Mouse (Mus musculus) cortical plate, adult 2 months (tissue): ENCODE results near the gene Krtap2-4.

Experiments used
- CTCF ChIP-seq: fragments of 200-500 bp; IDR thresholded peaks from 2 replicates; pipeline ENCODE4 v1.5.1; 2011; ENCODE audit warnings: mild to moderate bottlenecking, control low read depth, low read length; ENCODE audit not compliant: insufficient read depth; ENCODE audit errors: extremely low read depth
- POLR2A ChIP-seq: fragments of 200-500 bp; IDR thresholded peaks from 2 replicates; pipeline ENCODE4 v1.6.1; 2011; ENCODE audit warnings: mild to moderate bottlenecking, low read length, control low read depth; ENCODE audit not compliant: insufficient read depth; ENCODE audit errors: extremely low read depth

GRCm38 (mm10) chr11:99637086-99637485, 22.4 kb upstream of the Krtap2-4 start:
- TF ChIP-seq CTCF: no peak
- no peak for TF ChIP-seq POLR2A
